In the genomic region with DNA sequence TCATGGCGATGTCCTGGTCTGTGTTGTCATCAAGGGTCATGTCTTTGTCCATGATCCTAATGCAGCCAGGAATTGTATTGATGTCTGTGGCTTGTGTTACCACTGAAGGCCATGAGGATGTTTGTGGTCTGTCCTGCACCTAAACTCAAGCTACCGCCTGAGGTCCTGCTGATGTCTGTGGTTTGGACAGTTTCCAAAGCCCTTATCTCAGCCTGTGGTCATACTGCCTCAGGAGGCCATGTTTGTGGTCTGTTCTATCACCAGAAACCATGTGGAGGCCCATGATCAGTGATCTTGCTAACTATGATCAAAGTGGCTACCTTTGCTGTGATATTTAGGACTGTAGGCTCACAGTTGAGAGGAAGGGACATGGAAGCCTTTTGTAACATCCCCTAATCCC, we compare ENCODE assay signal across 21 mouse cellular contexts.
DNase-seq lines count a peak whose midpoint lies in the region; ATAC-seq and TF ChIP-seq lines count a peak whose summit lies in the region.
"Had no signal": no experiment of that assay in that cellular context is flagged by ENCODE, and none has a peak within 500 bp of the region (broad histone marks: within the 10 kb centered on the region; RNA-seq: fewer than 3 reads in every experiment).

No protein-coding gene starts in this region.

- DNase-seq in MEL (ENCODE audit: low read depth, low spot score): peak; percentile 92
- peak; percentile 24 to 31 (median 28) for DNase-seq in liver, embryonic 14.5 days (ENCODE audit: low read depth in 3 of 3, low spot score in 3 of 3)
- DNase-seq in lung, postnatal 0 days (ENCODE audit: low spot score): no peak
- no peak for DNase-seq in right cerebral cortex, postnatal 36 days (ENCODE audit: low spot score in 2 of 2)
- DNase-seq in adrenal gland, postnatal 36 days: no peak
- DNase-seq: adrenal gland, postnatal 10 days; cerebellum, adult 8-10 months; gastrocnemius, postnatal 14 days; heart, postnatal 10 days; kidney, adult 18-20 months; kidney, postnatal 25 days; lung, embryonic 14.5 days; thymus, postnatal 14 days had no signal

- H3K27me3 ChIP-seq in MEL (ENCODE audit: control insufficient read depth in 1 of 2, insufficient read depth in 2 of 2, low read length in 2 of 2): no peaks in the 10 kb centered on the region
- no peaks in the 10 kb centered on the region for H3K27me3 ChIP-seq in liver, embryonic 14.5 days (ENCODE audit: control insufficient read depth, insufficient read depth, low read length)
- H3K27me3 ChIP-seq in lung, postnatal 0 days (replicated peaks; ENCODE audit: insufficient read depth, low read length): no peaks in the 10 kb centered on the region
- H3K27me3 ChIP-seq: embryonic facial prominence, embryonic 12.5 days; neural tube, embryonic 12.5 days had no signal

- H3K4me3 ChIP-seq in MEL (ENCODE audit: control insufficient read depth in 1 of 2, insufficient read depth in 1 of 2, low read depth in 2 of 2, low read length in 2 of 2): no peak overlapping the region
- no peak overlapping the region for H3K4me3 ChIP-seq in liver, embryonic 14.5 days (ENCODE audit: insufficient read depth in 1 of 2, low read depth in 2 of 2, low read length in 2 of 2)
- no peak overlapping the region for H3K4me3 ChIP-seq in lung, postnatal 0 days (ENCODE audit: low read depth, low read length)
- H3K4me3 ChIP-seq: embryonic facial prominence, embryonic 12.5 days; neural tube, embryonic 12.5 days had no signal

- TF ChIP-seq RAD21 in MEL (IDR thresholded peaks at IDR 0.05; ENCODE audit: low read depth, low read length): no peak

- H3K36me3 ChIP-seq in MEL (ENCODE audit: control insufficient read depth in 1 of 2, insufficient read depth in 2 of 2, low read length in 2 of 2): peaks cover 0 to 22% of the 10 kb centered on the region in 2 experiments; a peak in 2 of 4 replicates
- H3K36me3 ChIP-seq in liver, embryonic 14.5 days (replicated peaks; ENCODE audit: control insufficient read depth, insufficient read depth, low read depth): no peaks in the 10 kb centered on the region
- H3K36me3 ChIP-seq in lung, postnatal 0 days (ENCODE audit: insufficient read depth, low read length): no peaks in the 10 kb centered on the region
- H3K36me3 ChIP-seq: embryonic facial prominence, embryonic 12.5 days; neural tube, embryonic 12.5 days had no signal

- no peaks in the 10 kb centered on the region for H3K9me3 ChIP-seq in MEL (replicated peaks; ENCODE audit: insufficient read depth, low read length)
- no peaks in the 10 kb centered on the region for H3K9me3 ChIP-seq in liver, embryonic 14.5 days (ENCODE audit: control insufficient read depth, low read length)
- H3K9me3 ChIP-seq in lung, postnatal 0 days (ENCODE audit: low read length): no peaks in the 10 kb centered on the region
- H3K9me3 ChIP-seq: embryonic facial prominence, embryonic 12.5 days; neural tube, embryonic 12.5 days had no signal

- H3K79me2 ChIP-seq in MEL (ENCODE audit: control insufficient read depth, insufficient read depth, low read length, poor library complexity): no peaks in the 10 kb centered on the region

- H3K4me1 ChIP-seq in MEL (ENCODE audit: control insufficient read depth in 1 of 2, insufficient read depth in 2 of 2, low read length in 2 of 2): peaks cover 7 to 16% of the 10 kb centered on the region in 2 experiments
- peaks cover 3 to 9% of the 10 kb centered on the region in 2 experiments; a peak in 3 of 4 replicates for H3K4me1 ChIP-seq in liver, embryonic 14.5 days (replicated peaks; ENCODE audit: control insufficient read depth in 2 of 2, insufficient read depth in 2 of 2, low read length in 1 of 2)
- no peaks in the 10 kb centered on the region for H3K4me1 ChIP-seq in lung, postnatal 0 days (ENCODE audit: insufficient read depth, low read depth, low read length)
- H3K4me1 ChIP-seq: embryonic facial prominence, embryonic 12.5 days; neural tube, embryonic 12.5 days had no signal

- WGBS in liver, embryonic 14.5 days (ENCODE audit: insufficient replicate concordance): 32% methylated on average over 2 of the region's 2 CpGs
- 85% methylated on average over 2 of the region's 2 CpGs for WGBS in lung, postnatal 0 days

- H3K27ac ChIP-seq in MEL (ENCODE audit: control insufficient read depth, low read depth, low read length): no peak overlapping the region
- H3K27ac ChIP-seq in liver, embryonic 14.5 days: no peak overlapping the region
- no peak overlapping the region for H3K27ac ChIP-seq in lung, postnatal 0 days (ENCODE audit: low read length)
- H3K27ac ChIP-seq: embryonic facial prominence, embryonic 12.5 days; hindbrain, postnatal 0 days; macrophage; neural tube, embryonic 12.5 days; stomach, postnatal 0 days had no signal

- no peak for TF ChIP-seq POLR2A in MEL (IDR thresholded peaks at IDR 0.05; ENCODE audit: control insufficient read depth in 1 of 2, insufficient read depth in 1 of 2, low read depth in 1 of 2, low read length in 2 of 2, poor library complexity in 1 of 2)

- no peak overlapping the region for H3K9ac ChIP-seq in MEL (ENCODE audit: control insufficient read depth, low read depth, low read length, poor library complexity, severe bottlenecking)
- no peak overlapping the region for H3K9ac ChIP-seq in liver, embryonic 14.5 days (replicated peaks)
- no peak overlapping the region for H3K9ac ChIP-seq in lung, postnatal 0 days (replicated peaks; ENCODE audit: low read depth)
- H3K9ac ChIP-seq: embryonic facial prominence, embryonic 12.5 days; lung, embryonic 14.5 days; neural tube, embryonic 12.5 days had no signal

- TF ChIP-seq CTCF in MEL (IDR thresholded peaks at IDR 0.05 in 2 of 3, conservative IDR thresholded peaks at IDR 0.05 in 1 of 3; ENCODE audit: control insufficient read depth in 1 of 3, insufficient read depth in 1 of 3, low read depth in 2 of 3, low read length in 3 of 3, poor library complexity in 1 of 3, severe bottlenecking in 1 of 3): no peak
- no peak for TF ChIP-seq CTCF in liver, embryonic 14.5 days (IDR thresholded peaks at IDR 0.05; ENCODE audit: low read depth)
- TF ChIP-seq CTCF in lung, postnatal 0 days (IDR thresholded peaks at IDR 0.05): no peak

- TF ChIP-seq EP300 in MEL (IDR thresholded peaks at IDR 0.05; ENCODE audit: low read depth in 1 of 2, low read length in 2 of 2): peak; percentile 96 to 97
- peak; percentile 52 for TF ChIP-seq EP300 in liver, embryonic 14.5 days (IDR thresholded peaks at IDR 0.05; ENCODE audit: low read depth)
- no peak for TF ChIP-seq EP300 in lung, postnatal 0 days (IDR thresholded peaks at IDR 0.05)

- peak; percentile 77 for ATAC-seq in erythroblast, adult 5-6 weeks (replicated peaks; ENCODE audit: low FRiP score, poor library complexity, severe bottlenecking)
- peak; percentile 72 for ATAC-seq in liver, embryonic 14.5 days (ENCODE audit: insufficient read depth)
- peak; percentile 47; the same call in 1 of the 2 replicates for ATAC-seq in monocyte, adult 5-6 weeks (replicated peaks; ENCODE audit: insufficient number of reproducible peaks, low FRiP score, low TSS enrichment, poor library complexity, severe bottlenecking)
- ATAC-seq in lung, postnatal 0 days: no peak
- ATAC-seq: CD4-positive, CD25-positive, alpha-beta regulatory T cell, adult 4 months; hindbrain, postnatal 0 days had no signal

- H3K4me2 ChIP-seq in liver, embryonic 14.5 days (ENCODE audit: low read depth): no peak overlapping the region
- no peak overlapping the region for H3K4me2 ChIP-seq in lung, postnatal 0 days (replicated peaks; ENCODE audit: low read depth, low read length)
- H3K4me2 ChIP-seq: embryonic facial prominence, embryonic 12.5 days; lung, embryonic 14.5 days; neural tube, embryonic 12.5 days had no signal

TF ChIP-seq in MEL, 35 proteins besides CTCF, POLR2A, EP300 and RAD21 (continues in another document):
- TF ChIP-seq UBTF (IDR thresholded peaks at IDR 0.05; ENCODE audit: borderline replicate concordance, insufficient read depth, low read depth, low read length) (no peak), MAZ (IDR thresholded peaks at IDR 0.05; ENCODE audit: low read depth, low read length) (0 out of 2 replicates have a peak, but pooled peaks have one; percentile 41), CHD1 (IDR thresholded peaks at IDR 0.05; ENCODE audit: low read depth, low read length) (no peak), USF2 (IDR thresholded peaks at IDR 0.05; ENCODE audit: borderline replicate concordance in 1 of 2, insufficient read depth in 1 of 2, low read depth in 1 of 2, low read length in 2 of 2) (no peak), POLR2AphosphoS2 (IDR thresholded peaks at IDR 0.05; ENCODE audit: low read length) (no peak), SMC3 (IDR thresholded peaks at IDR 0.05; ENCODE audit: low read depth, low read length) (no peak), RCOR1 (IDR thresholded peaks at IDR 0.05; ENCODE audit: low read depth, low read length) (peak; percentile 95), MYB (IDR thresholded peaks at IDR 0.05; ENCODE audit: low read depth, low read length) (peak; percentile 43; the same call in 1 of the 2 replicates), HCFC1 (IDR thresholded peaks at IDR 0.05; ENCODE audit: low read depth, low read length) (0 out of 2 replicates have a peak, but pooled peaks have one; percentile 25), SIN3A (IDR thresholded peaks at IDR 0.05; ENCODE audit: low read length) (peak; percentile 63), KAT2A (conservative IDR thresholded peaks at IDR 0.05; ENCODE audit: low read depth, low read length) (0 out of 2 replicates have a peak, but pooled peaks have one; percentile 32), USF1 (IDR thresholded peaks at IDR 0.05; ENCODE audit: low read depth, low read length) (0 out of 2 replicates have a peak, but pooled peaks have one; percentile 9), NELFE (IDR thresholded peaks at IDR 0.05; ENCODE audit: low read depth, low read length) (no peak), ELF1 (IDR thresholded peaks at IDR 0.05; ENCODE audit: low read depth, low read length) (no peak), MEF2A (IDR thresholded peaks at IDR 0.05; ENCODE audit: extremely low read depth, insufficient replicate concordance, low read depth, low read length, poor library complexity, severe bottlenecking) (no peak), MAFK (IDR thresholded peaks at IDR 0.05; ENCODE audit: borderline replicate concordance, low read depth, low read length) (peak; percentile 85; the same call in 1 of the 2 replicates), NRF1 (IDR thresholded peaks at IDR 0.05; ENCODE audit: insufficient read depth, low read depth, low read length, poor library complexity, severe bottlenecking) (no peak), E2F4 (IDR thresholded peaks at IDR 0.05; ENCODE audit: borderline replicate concordance, low read depth, low read length) (no peak), MAX (IDR thresholded peaks at IDR 0.05; ENCODE audit: low read length) (peak; percentile 64; the same call in 1 of the 2 replicates), POLR2AphosphoS5 (IDR thresholded peaks at IDR 0.05; ENCODE audit: borderline replicate concordance, low read depth, low read length) (no peak), ZNF384 (IDR thresholded peaks at IDR 0.05; ENCODE audit: low read depth, low read length) (no peak), GATA1 (IDR thresholded peaks at IDR 0.05; ENCODE audit: low read depth, low read length) (peak; percentile 97), JUND (IDR thresholded peaks at IDR 0.05; ENCODE audit: low read depth, low read length) (no peak; the same call in 1 of the 2 replicates)

Comparison
In these comparisons a context has a peak if more than half of its experiments do, and no peak if none do; other contexts are left out.
1. DNase-seq: peak in MEL (single experiment) and liver, embryonic 14.5 days (3 of 3); none in lung, postnatal 0 days (single experiment), right cerebral cortex, postnatal 36 days (0 of 2) and adrenal gland, postnatal 36 days (0 of 2).